Mouse (Mus musculus) megakaryocyte progenitor cell, adult 5-6 weeks (primary cell): Measurements from ENCODE around the gene Hells. TPM values are rescaled to one million over a fixed set of nuclear protein-coding genes. Genes with fewer than 3 reads are reported as not detected.

Experiments used
- total RNA-seq, 2 experiments: library from RNA; stranded (forward) in 1 of 2; stranded (reverse) in 1 of 2; fragments of 157-497, 149-512 nt in 1 of 2; fragments of 200-1000 nt in 1 of 2; gene quantifications; 2 replicates each; pipeline versions ENCODE4 v1.2.3 to v1.2.4; 2015 to 2017

The Hells gene
- total RNA-seq, 2 experiments from 2014 or later, result 95.7 to 172 TPM

Other genes starting within 250 kb of the Hells start
- gene Noc3l, start 111.7 kb upstream of the Hells start, total RNA-seq (2015), result 14.5 and 15.8 TPM in 2 replicates
- gene Noc3l, start 111.7 kb upstream of the Hells start, total RNA-seq (2017), result 35.0 and 45.5 TPM in 2 replicates
- gene Tbc1d12, start 94.3 kb upstream of the Hells start, total RNA-seq (2015), result 1.7 and 2.0 TPM in 2 replicates
- gene Tbc1d12, start 94.3 kb upstream of the Hells start, total RNA-seq (2017), result 3.0 TPM in 2 replicates
- not detected in 2 replicates for gene Cyp2c55, start 76.1 kb downstream of the Hells start, total RNA-seq (2015)
- gene Cyp2c55, start 76.1 kb downstream of the Hells start, total RNA-seq (2017), result not detected in 2 replicates
- not detected in 2 replicates for gene Cyp2c65, start 130.1 kb downstream of the Hells start, total RNA-seq (2015)
- not detected in 2 replicates for gene Cyp2c65, start 130.1 kb downstream of the Hells start, total RNA-seq (2017)
- gene Cyp2c66, start 183.0 kb downstream of the Hells start, total RNA-seq (2015), result not detected in 2 replicates
- gene Cyp2c66, start 183.0 kb downstream of the Hells start, total RNA-seq (2017), result not detected in 2 replicates